Mouse (Mus musculus) MEL (cell line): Measurements from ENCODE around the gene Fcgr3.
"Not testable (repeated sequence)": the region's sequence is repeated elsewhere in the genome, so short reads cannot be mapped to it uniquely, and the experiment has no call there.

Experiments
- BHLHE40 ChIP-seq: IDR thresholded peaks from 2 replicates; pipeline ENCODE4 v1.6.1; 2012; ENCODE audit warnings: low read depth, mild to moderate bottlenecking, inconsistent platforms, low read length, improper control_type of control experiment, borderline replicate concordance
- CTCF ChIP-seq, 3 experiments: IDR thresholded peaks in 2 of 3; conservative IDR thresholded peaks in 1 of 3; 2 replicates each; pipeline ENCODE4 v1.5.1; 2011 to 2012; ENCODE audit warnings: low read length in 3 of 3, low read depth in 2 of 3, mild to moderate bottlenecking in 2 of 3, improper control_type of control experiment in 1 of 3, inconsistent platforms in 1 of 3, mixed read lengths in 1 of 3, moderate library complexity in 1 of 3; ENCODE audit not compliant: control insufficient read depth in 1 of 3, insufficient read depth in 1 of 3, poor library complexity in 1 of 3, severe bottlenecking in 1 of 3

GRCm38 (mm10) chr1:171081512-171082231 lies 16.9 kb upstream of the Fcgr3 start:
- not testable (repeated sequence) for TF ChIP-seq BHLHE40; CTCF (IDR thresholded peaks at IDR 0.05 in 2 of 3, conservative IDR thresholded peaks at IDR 0.05 in 1 of 3; ENCODE audit: control insufficient read depth in 1 of 3, insufficient read depth in 1 of 3, low read depth in 2 of 3, low read length in 3 of 3, poor library complexity in 1 of 3, severe bottlenecking in 1 of 3)
